Mouse (Mus musculus): Measurements from ENCODE around the gene Ampd1. TPM values are rescaled to one million over a fixed set of nuclear protein-coding genes. Genes with fewer than 3 reads are reported as not detected.

Ampd1 gene
- total and polyA plus RNA-seq, 3 experiments = 0.19 TPM; not detected in 2

DNA sequence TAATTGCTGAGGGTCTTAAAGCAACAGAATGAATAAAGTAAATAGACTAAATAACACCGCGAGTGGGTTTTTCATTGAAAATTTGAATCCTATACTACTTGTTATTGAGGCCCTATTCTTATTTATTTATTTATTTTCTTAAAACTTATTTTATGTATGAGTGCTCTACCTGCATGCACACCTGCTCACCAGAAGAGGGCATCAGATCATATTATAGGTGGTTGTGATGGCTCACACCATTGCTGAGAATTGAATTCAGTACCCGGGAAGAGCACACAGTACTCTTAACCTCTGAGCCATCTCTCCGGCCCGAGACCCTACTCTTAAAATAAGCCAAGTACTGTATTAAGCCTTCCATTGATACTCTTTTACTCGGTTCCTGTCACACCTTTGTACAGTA lies 25.9 kb downstream of the Ampd1 start:
- Histone ChIP-seq H3K36me3 (replicated peaks in 1 of 2; ENCODE audit: control insufficient read depth in 1 of 2, insufficient read depth in 1 of 2, low read length in 1 of 2) (no peaks in the 10 kb centered on the region), H3K4me1 (ENCODE audit: control insufficient read depth in 1 of 2, insufficient read depth in 2 of 2) (peaks cover 0 to 7% of the 10 kb centered on the region in 2 experiments; a peak in 2 of 4 replicates), H3K4me2 (ENCODE audit: insufficient read depth, low read depth, poor library complexity, severe bottlenecking) (no peak overlapping the region), H3K9me3 (replicated peaks; ENCODE audit: low read length) (no peaks in the 10 kb centered on the region), H3K27ac (ENCODE audit: insufficient read depth, low read depth) (no peak overlapping the region), H3K79me2 (replicated peaks; ENCODE audit: control insufficient read depth, extremely low read depth, insufficient read depth, poor library complexity, severe bottlenecking) (no peaks in the 10 kb centered on the region), H3K9ac (ENCODE audit: insufficient read depth, low read depth) (no peak overlapping the region), H3K4me3 (replicated peaks in 1 of 3; ENCODE audit: low read depth in 2 of 3, low read length in 2 of 3, poor library complexity in 1 of 3) (no peak overlapping the region), H3K27me3 (replicated peaks) (peaks cover 5% of the 10 kb centered on the region)
- dilution Hi-C loops (cut with MboI; ENCODE audit: extremely low pct_ligation_motif_present, extremely low pct_unique_long_range_greater_than_20kb, low sequenced_read_pairs) = no loop called here
- TF ChIP-seq RAD21 (IDR thresholded peaks at IDR 0.05; ENCODE audit: low read depth, low read length) (peak; percentile 32), CTCF (conservative IDR thresholded peaks at IDR 0.05 in 1 of 2, IDR thresholded peaks at IDR 0.05 in 1 of 2; ENCODE audit: low read depth in 2 of 2, low read length in 2 of 2) (peak; percentile 7 to 64; a peak in 2 of 4 replicates), HCFC1 (IDR thresholded peaks at IDR 0.05; ENCODE audit: low read depth, low read length) (no peak), SIN3A (IDR thresholded peaks at IDR 0.05; ENCODE audit: low read length) (no peak), SMC3 (IDR thresholded peaks at IDR 0.05; ENCODE audit: low read depth, low read length) (peak; percentile 43), KAT2A (IDR thresholded peaks at IDR 0.05; ENCODE audit: insufficient replicate concordance, low read length) (no peak), CHD2 (IDR thresholded peaks at IDR 0.05; ENCODE audit: low read length) (no peak), MAX (IDR thresholded peaks at IDR 0.05; ENCODE audit: low read length) (no peak)
- in situ Hi-C loops (cut with MboI; ENCODE audit: low pct_ligation_motif_present, low pct_unique_long_range_greater_than_20kb, low sequenced_read_pairs) = loop anchor here (10.0 kb wide), 1 partner anchor 65 kb away; no protein-coding TSS in a partner anchor
- peak; percentile 8 for DNase-seq (ENCODE audit: extremely low read depth)

GRCm38 (mm10) chr3:103100735-103101134 lies 26.9 kb downstream of the Ampd1 start:
- no peak overlapping the region for H3K27ac ChIP-seq (ENCODE audit: insufficient read depth, low read depth)
- peaks cover 5% of the 10 kb centered on the region for H3K27me3 ChIP-seq (replicated peaks)
- peaks cover 0 to 7% of the 10 kb centered on the region in 2 experiments; a peak in 2 of 4 replicates for H3K4me1 ChIP-seq (ENCODE audit: control insufficient read depth in 1 of 2, insufficient read depth in 2 of 2)
- no peaks in the 10 kb centered on the region for H3K79me2 ChIP-seq (replicated peaks; ENCODE audit: control insufficient read depth, extremely low read depth, insufficient read depth, poor library complexity, severe bottlenecking)
- TF ChIP-seq USF1 (IDR thresholded peaks at IDR 0.05; ENCODE audit: low read depth, low read length) (no peak), CTCF (conservative IDR thresholded peaks at IDR 0.05 in 1 of 2, IDR thresholded peaks at IDR 0.05 in 1 of 2; ENCODE audit: low read depth in 2 of 2, low read length in 2 of 2) (peak in 1 of 2 experiments; percentile 43; a peak in 1 of 4 replicates), RAD21 (IDR thresholded peaks at IDR 0.05; ENCODE audit: low read depth, low read length) (peak; percentile 31)
- H3K4me3 ChIP-seq (replicated peaks in 1 of 3; ENCODE audit: low read depth in 2 of 3, low read length in 2 of 3, poor library complexity in 1 of 3) = no peak overlapping the region
- no peaks in the 10 kb centered on the region for H3K9me3 ChIP-seq (replicated peaks; ENCODE audit: low read length)
- peak overlapping the region; percentile 96 for H3K4me2 ChIP-seq (ENCODE audit: insufficient read depth, low read depth, poor library complexity, severe bottlenecking)
- DNase-seq (ENCODE audit: extremely low read depth) = peak; percentile 29
- H3K9ac ChIP-seq (ENCODE audit: insufficient read depth, low read depth) = no peak overlapping the region
- in situ Hi-C loops (cut with MboI; ENCODE audit: low pct_ligation_motif_present, low pct_unique_long_range_greater_than_20kb, low sequenced_read_pairs) = loop anchor here (10.0 kb wide), 1 partner anchor 64 kb away; no protein-coding TSS in a partner anchor
- dilution Hi-C loops (cut with MboI; ENCODE audit: extremely low pct_ligation_motif_present, extremely low pct_unique_long_range_greater_than_20kb, low sequenced_read_pairs) = no loop called here
- H3K36me3 ChIP-seq (replicated peaks in 1 of 2; ENCODE audit: control insufficient read depth in 1 of 2, insufficient read depth in 1 of 2, low read length in 1 of 2) = no peaks in the 10 kb centered on the region

DNA sequence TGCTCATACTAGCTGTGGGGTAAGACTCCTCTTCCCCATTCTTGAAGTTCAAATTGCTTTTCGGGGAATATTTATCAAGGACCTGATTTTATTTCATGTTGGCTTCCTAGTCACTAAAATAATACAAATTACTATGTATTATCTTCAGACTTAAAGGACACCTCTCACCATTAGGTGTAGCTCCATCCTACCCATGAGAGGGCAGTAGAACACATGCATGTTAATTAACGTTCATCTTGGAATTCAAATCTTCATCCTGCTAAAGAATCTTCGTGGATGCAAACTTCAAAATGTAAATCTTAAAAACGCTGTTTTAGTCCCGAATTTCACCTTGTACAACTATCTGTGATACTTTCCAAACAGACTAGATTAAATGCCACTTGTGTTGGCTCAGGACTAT lies 27.4 kb downstream of the Ampd1 start:
- Histone ChIP-seq H3K79me2 (replicated peaks; ENCODE audit: control insufficient read depth, extremely low read depth, insufficient read depth, poor library complexity, severe bottlenecking) (no peaks in the 10 kb centered on the region), H3K9me3 (replicated peaks; ENCODE audit: low read length) (no peaks in the 10 kb centered on the region), H3K9ac (ENCODE audit: insufficient read depth, low read depth) (no peak overlapping the region), H3K4me1 (ENCODE audit: control insufficient read depth in 1 of 2, insufficient read depth in 2 of 2) (peaks cover 0 to 7% of the 10 kb centered on the region in 2 experiments; a peak in 2 of 4 replicates), H3K4me2 (ENCODE audit: insufficient read depth, low read depth, poor library complexity, severe bottlenecking) (peak overlapping the region; percentile 96), H3K27ac (ENCODE audit: insufficient read depth, low read depth) (no peak overlapping the region), H3K36me3 (replicated peaks in 1 of 2; ENCODE audit: control insufficient read depth in 1 of 2, insufficient read depth in 1 of 2, low read length in 1 of 2) (no peaks in the 10 kb centered on the region), H3K27me3 (replicated peaks) (peaks cover 5% of the 10 kb centered on the region), H3K4me3 (replicated peaks in 1 of 3; ENCODE audit: low read depth in 2 of 3, low read length in 2 of 3, poor library complexity in 1 of 3) (no peak overlapping the region)
- no peak for DNase-seq (ENCODE audit: extremely low read depth)
- dilution Hi-C loops (cut with MboI; ENCODE audit: extremely low pct_ligation_motif_present, extremely low pct_unique_long_range_greater_than_20kb, low sequenced_read_pairs) = no loop called here
- TF ChIP-seq CTCF (conservative IDR thresholded peaks at IDR 0.05 in 1 of 2, IDR thresholded peaks at IDR 0.05 in 1 of 2; ENCODE audit: low read depth in 2 of 2, low read length in 2 of 2) (peak in 1 of 2 experiments; percentile 33; a peak in 2 of 4 replicates), ELF1 (IDR thresholded peaks at IDR 0.05; ENCODE audit: low read depth, low read length) (no peak)
- in situ Hi-C loops (cut with MboI; ENCODE audit: low pct_ligation_motif_present, low pct_unique_long_range_greater_than_20kb, low sequenced_read_pairs) = loop anchor here (10.0 kb wide), 1 partner anchor 64 kb away; no protein-coding TSS in a partner anchor

All from CH12.LX (cell line).